Comparison of ENCODE assay signal across 11 mouse cellular contexts in genomic region chr4:139241678-139242606, GRCm38 (mm10). TPM values are rescaled to one million over a fixed set of nuclear protein-coding genes. Genes with fewer than 3 reads are reported as not detected.
DNase-seq lines count a peak whose midpoint lies in the region; ATAC-seq lines count a peak whose summit lies in the region.
"Had no signal": no experiment of that assay in that cellular context is flagged by ENCODE, and none has a peak within 500 bp of the region (broad histone marks: within the 10 kb centered on the region; RNA-seq: fewer than 3 reads in every experiment).

No protein-coding gene starts in this region.

- peaks cover 43% of the 10 kb centered on the region for H3K4me1 ChIP-seq in intestine, embryonic 16.5 days (ENCODE audit: control insufficient read depth, insufficient read depth, low read length)
- peaks cover 29% of the 10 kb centered on the region for H3K4me1 ChIP-seq in intestine, embryonic 15.5 days (replicated peaks)
- H3K4me1 ChIP-seq in embryonic facial prominence, embryonic 13.5 days: peaks cover 98% of the 10 kb centered on the region

- H3K36me3 ChIP-seq in intestine, embryonic 16.5 days (ENCODE audit: control insufficient read depth, insufficient read depth, low read length): peaks cover 8% of the 10 kb centered on the region
- H3K36me3 ChIP-seq in intestine, embryonic 15.5 days: peaks cover 11% of the 10 kb centered on the region
- peaks cover 30% of the 10 kb centered on the region for H3K36me3 ChIP-seq in embryonic facial prominence, embryonic 13.5 days

- no peak overlapping the region for H3K27ac ChIP-seq in intestine, embryonic 16.5 days (ENCODE audit: low read length)
- H3K27ac ChIP-seq in intestine, embryonic 15.5 days: no peak overlapping the region
- H3K27ac ChIP-seq in embryonic facial prominence, embryonic 13.5 days: peak overlapping the region; percentile 72
- H3K27ac ChIP-seq: liver, embryonic 14.5 days; neural tube, embryonic 12.5 days had no signal

- DNase-seq in kidney, postnatal 14 days: peak; percentile 27
- peak; percentile 61 for DNase-seq in thymus, postnatal 0 days (ENCODE audit: low spot score)
- no peak for DNase-seq in left cerebral cortex, adult 9 months (ENCODE audit: low spot score in 2 of 2)
- DNase-seq in adipocyte (ENCODE audit: low spot score): no peak
- DNase-seq: cerebellum, adult 9-10 months had no signal

- H3K27me3 ChIP-seq in intestine, embryonic 16.5 days (replicated peaks; ENCODE audit: control insufficient read depth, insufficient read depth, low read length): no peaks in the 10 kb centered on the region
- H3K27me3 ChIP-seq in intestine, embryonic 15.5 days (replicated peaks): no peaks in the 10 kb centered on the region
- H3K27me3 ChIP-seq in embryonic facial prominence, embryonic 13.5 days: no peaks in the 10 kb centered on the region
- H3K27me3 ChIP-seq: megakaryocyte, embryonic 14.5 days; neural tube, embryonic 12.5 days had no signal

- H3K9me3 ChIP-seq in intestine, embryonic 16.5 days (ENCODE audit: control insufficient read depth, low read length): no peaks in the 10 kb centered on the region
- no peaks in the 10 kb centered on the region for H3K9me3 ChIP-seq in intestine, embryonic 15.5 days
- H3K9me3 ChIP-seq in embryonic facial prominence, embryonic 13.5 days: no peaks in the 10 kb centered on the region
- H3K9me3 ChIP-seq: megakaryocyte, embryonic 14.5 days; neural tube, embryonic 12.5 days had no signal

- no peak for ATAC-seq in intestine, embryonic 16.5 days
- no peak for ATAC-seq in intestine, embryonic 15.5 days
- ATAC-seq in embryonic facial prominence, embryonic 13.5 days (ENCODE audit: insufficient number of reproducible peaks, insufficient read depth, low FRiP score, low TSS enrichment, low read depth): no peak

- no peak overlapping the region for H3K4me3 ChIP-seq in intestine, embryonic 16.5 days (ENCODE audit: low read length)
- H3K4me3 ChIP-seq in intestine, embryonic 15.5 days (replicated peaks): no peak overlapping the region
- H3K4me3 ChIP-seq in embryonic facial prominence, embryonic 13.5 days: no peak overlapping the region
- H3K4me3 ChIP-seq: megakaryocyte, embryonic 14.5 days; neural tube, embryonic 12.5 days had no signal

- no peak overlapping the region for H3K4me2 ChIP-seq in intestine, embryonic 16.5 days (ENCODE audit: low read depth, low read length)
- no peak overlapping the region for H3K4me2 ChIP-seq in intestine, embryonic 15.5 days (replicated peaks)
- no peak overlapping the region for H3K4me2 ChIP-seq in embryonic facial prominence, embryonic 13.5 days
- H3K4me2 ChIP-seq: neural tube, embryonic 12.5 days had no signal

- 83% methylated on average over 22 of the region's 22 CpGs for WGBS in intestine, embryonic 16.5 days
- WGBS in intestine, embryonic 15.5 days: 78% methylated on average over 22 of the region's 22 CpGs
- 39% methylated on average over 22 of the region's 22 CpGs for WGBS in embryonic facial prominence, embryonic 13.5 days

- peak overlapping the region; percentile 22; the same call in 1 of the 2 replicates for H3K9ac ChIP-seq in intestine, embryonic 16.5 days (ENCODE audit: low read depth, low read length)
- H3K9ac ChIP-seq in intestine, embryonic 15.5 days: no peak overlapping the region
- peak overlapping the region; percentile 44; the same call in 1 of the 2 replicates for H3K9ac ChIP-seq in embryonic facial prominence, embryonic 13.5 days
- H3K9ac ChIP-seq: liver, embryonic 14.5 days; neural tube, embryonic 12.5 days had no signal

RNA-seq across cellular contexts. Expression of gene Capzb, which starts 49.2 kb away (rescaled TPM):
- 440 and 454 TPM in 2 replicates for polyA plus RNA-seq in intestine, embryonic 16.5 days (2015; fragmentation: Nextera tagmentation; extraction: Ambion mirVana)
- polyA plus RNA-seq in intestine, embryonic 15.5 days (2015; fragmentation: Nextera tagmentation; extraction: Ambion mirVana): 410 and 425 TPM in 2 replicates
- polyA plus RNA-seq in embryonic facial prominence, embryonic 13.5 days (2015; fragmentation: Nextera tagmentation; extraction: Ambion mirVana): 396 and 424 TPM in 2 replicates
- 415 and 425 TPM in 2 replicates for polyA plus RNA-seq in thymus, postnatal 0 days (2015; fragmentation: Nextera tagmentation; extraction: Ambion mirVana)

Comparison
In these comparisons a context has a peak if more than half of its experiments do, and no peak if none do; other contexts are left out.
1. DNase-seq: peak in kidney, postnatal 14 days (single experiment) and thymus, postnatal 0 days (single experiment); none in left cerebral cortex, adult 9 months (0 of 2) and adipocyte (single experiment).